Mouse (Mus musculus) intestine, embryonic 14.5 days (tissue): ENCODE results near the gene Stk32c. TPM values are rescaled to one million over a fixed set of nuclear protein-coding genes. Genes with fewer than 3 reads are reported as not detected.

ENCODE experiments used
- ATAC-seq: fragments of 200-750 bp; cut with Nextera tagmentation; replicated peaks from 2 replicates; pipeline ENCODE4 v1.8.0; 2017; ENCODE audit warnings: low read depth, moderate number of reproducible peaks, moderate TSS enrichment, moderate library complexity; ENCODE audit not compliant: low FRiP score, low TSS enrichment
- DNase-seq: peaks from one replicate; pipeline ENCODE4 v3.0.0-alpha.2; 2018; ENCODE audit warnings: low spot score
- H3K27ac ChIP-seq: fragments of 300-500 bp; sonication (generic); 2 replicates; pipeline ENCODE4 v1.5.1; 2014; ENCODE audit warnings: low read depth, mild to moderate bottlenecking, control low read depth
- H3K27me3 ChIP-seq: fragments of 300-500 bp; sonication (generic); replicated peaks from 2 replicates; pipeline ENCODE4 v1.6.1; 2014; ENCODE audit warnings: low read length, control low read depth; ENCODE audit not compliant: control insufficient read depth, insufficient read depth
- H3K36me3 ChIP-seq: fragments of 300-500 bp; sonication (generic); 2 replicates; pipeline ENCODE4 v1.6.1; 2014; ENCODE audit warnings: low read length, control low read depth; ENCODE audit not compliant: control insufficient read depth, insufficient read depth
- H3K4me1 ChIP-seq: fragments of 300-500 bp; sonication (generic); replicated peaks from 2 replicates; pipeline ENCODE4 v1.6.1; 2014; ENCODE audit warnings: low read length, control low read depth, mixed read lengths; ENCODE audit not compliant: control insufficient read depth, insufficient read depth
- H3K4me2 ChIP-seq: fragments of 300-500 bp; sonication (generic); 2 replicates; pipeline ENCODE4 v1.6.1; 2014; ENCODE audit warnings: low read length
- H3K4me3 ChIP-seq: fragments of 300-500 bp; sonication (generic); 2 replicates; pipeline ENCODE4 v1.5.1; 2014; ENCODE audit warnings: low read depth, low read length, control low read depth, mixed read lengths
- H3K9ac ChIP-seq: fragments of 300-500 bp; sonication (generic); 2 replicates; pipeline ENCODE4 v1.6.1; 2014; ENCODE audit warnings: mild to moderate bottlenecking, low read length
- H3K9me3 ChIP-seq: fragments of 300-500 bp; sonication (generic); 2 replicates; pipeline ENCODE4 v1.6.1; 2016; ENCODE audit warnings: low read length, control low read depth; ENCODE audit not compliant: control insufficient read depth
- WGBS: fragments of 180-500 bp; shearing (Covaris S2); extraction: QIAGEN DNeasy Blood & Tissue Kit; methylation state at CpG from one replicate; pipeline ENCODE4 v1.1.7; 2014; 5-methylcytosine and 5-hydroxymethylcytosine counted together
- polyA plus RNA-seq: library from polyadenylated mRNA; unstranded; fragments of >200 nt; fragmentation: Nextera tagmentation; extraction: Ambion mirVana; gene quantifications from 2 replicates; pipeline ENCODE4 v1.2.1, GENCODE M21; 2014

The Stk32c gene
- polyA plus RNA-seq, 1 experiment from 2014 or later, result 0.15 TPM

DNA sequence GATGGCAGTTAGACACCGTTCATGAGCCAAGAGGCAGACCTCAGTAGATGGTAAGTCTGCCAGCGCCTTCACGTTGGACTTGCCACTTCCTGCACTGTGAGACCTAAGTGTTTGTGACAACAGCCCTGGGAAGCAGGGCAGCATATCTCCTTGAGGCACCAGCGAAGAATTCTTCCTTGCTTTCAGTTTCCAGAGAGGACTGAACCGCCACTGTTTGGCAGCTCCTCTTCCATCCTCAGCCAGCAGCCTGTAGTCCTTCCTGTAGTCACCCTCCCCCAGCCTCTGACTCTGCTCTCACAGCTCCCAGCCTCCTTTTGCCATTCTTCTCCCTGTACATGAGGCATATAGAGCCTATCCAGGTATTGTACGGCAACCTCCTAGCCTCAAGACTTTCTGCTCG is 60.2 kb downstream of the Stk32c start:
- no peaks in the 10 kb centered on the region for H3K9me3 ChIP-seq
- no peaks in the 10 kb centered on the region for H3K36me3 ChIP-seq
- no peak for ATAC-seq
- no peak overlapping the region for H3K4me2 ChIP-seq
- H3K27me3 ChIP-seq, result no peaks in the 10 kb centered on the region
- H3K4me3 ChIP-seq, result no peak overlapping the region
- 69% methylated on average over 7 of the region's 7 CpGs for WGBS
- no peak for DNase-seq
- no peak overlapping the region for H3K27ac ChIP-seq
- H3K4me1 ChIP-seq, result peaks cover 10% of the 10 kb centered on the region
- no peak overlapping the region for H3K9ac ChIP-seq

- H3K36me3 ChIP-seq, result no peaks in the 10 kb centered on the region
- H3K9ac ChIP-seq, result no peak overlapping the region
- WGBS, result 24% methylated on average over 10 of the region's 10 CpGs
- H3K27ac ChIP-seq, result peak overlapping the region; percentile 44; the same call in 1 of the 2 replicates
- H3K4me3 ChIP-seq, result no peak overlapping the region
- H3K4me2 ChIP-seq, result no peak overlapping the region
- no peaks in the 10 kb centered on the region for H3K9me3 ChIP-seq
- H3K27me3 ChIP-seq, result no peaks in the 10 kb centered on the region
- peak; percentile 90 for ATAC-seq
- peaks cover 18% of the 10 kb centered on the region for H3K4me1 ChIP-seq
- peak; percentile 76 for DNase-seq
Measured at GRCm38 (mm10) chr7:139151116-139151515, 62.0 kb downstream of the Stk32c start.

GRCm38 (mm10) chr7:139149373-139149772 is 63.7 kb downstream of the Stk32c start:
- no peaks in the 10 kb centered on the region for H3K36me3 ChIP-seq
- WGBS, result 47% methylated on average over 7 of the region's 7 CpGs
- no peaks in the 10 kb centered on the region for H3K9me3 ChIP-seq
- no peak for ATAC-seq
- peaks cover 18% of the 10 kb centered on the region for H3K4me1 ChIP-seq
- no peak overlapping the region for H3K4me3 ChIP-seq
- H3K4me2 ChIP-seq, result no peak overlapping the region
- DNase-seq, result no peak
- H3K27me3 ChIP-seq, result no peaks in the 10 kb centered on the region
- H3K9ac ChIP-seq, result no peak overlapping the region
- no peak overlapping the region for H3K27ac ChIP-seq

DNA sequence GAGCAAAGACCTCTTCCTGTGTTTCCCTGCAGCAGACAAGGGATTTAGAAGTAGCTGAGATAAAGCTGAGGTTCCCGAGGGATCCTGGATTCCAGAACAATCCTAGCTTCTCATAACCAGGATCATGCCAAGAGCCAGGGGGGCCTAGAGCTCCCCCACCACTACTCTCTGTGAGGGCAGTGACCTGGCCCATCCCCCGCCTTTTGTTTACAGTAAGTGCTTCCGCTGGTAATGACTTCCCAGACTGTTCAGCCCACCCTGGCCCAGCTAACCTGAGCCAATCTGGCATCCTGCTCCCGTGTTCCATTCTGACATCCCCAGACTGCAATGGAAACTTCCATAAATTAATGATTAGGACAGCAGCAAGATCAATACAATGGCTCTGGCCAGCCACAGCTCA is 65.7 kb downstream of the Stk32c start:
- Histone ChIP-seq H3K9ac (no peak overlapping the region), H3K4me1 (peaks cover 18% of the 10 kb centered on the region), H3K27ac (no peak overlapping the region; the same call in 1 of the 2 replicates), H3K36me3 (no peaks in the 10 kb centered on the region), H3K27me3 (no peaks in the 10 kb centered on the region), H3K4me2 (no peak overlapping the region), H3K4me3 (no peak overlapping the region), H3K9me3 (no peaks in the 10 kb centered on the region)
- WGBS, result 17% methylated on average over 4 of the region's 4 CpGs
- ATAC-seq, result no peak
- DNase-seq, result no peak

DNA sequence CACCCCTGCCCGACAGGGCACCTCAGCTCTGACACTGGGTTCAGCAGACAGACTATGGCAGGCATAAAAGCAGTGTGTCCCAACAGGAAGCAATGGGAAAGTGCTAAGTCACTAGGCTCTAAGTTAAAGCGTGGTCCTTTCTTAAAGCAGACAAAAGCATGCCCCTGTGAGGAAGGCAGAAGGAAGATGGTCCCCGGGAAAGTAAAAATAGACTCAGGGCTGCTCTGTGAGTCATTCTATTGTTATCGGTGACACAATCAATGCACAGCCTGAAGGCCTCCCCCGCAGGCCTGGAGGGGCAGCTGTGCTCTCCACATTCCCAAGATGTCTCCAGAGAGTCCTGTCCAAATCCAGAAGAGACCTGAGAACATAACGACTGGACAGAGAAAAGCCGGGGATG is 67.2 kb downstream of the Stk32c start:
- Histone ChIP-seq H3K9me3 (no peaks in the 10 kb centered on the region), H3K4me1 (peaks cover 13% of the 10 kb centered on the region), H3K4me3 (no peak overlapping the region), H3K27me3 (no peaks in the 10 kb centered on the region), H3K9ac (no peak overlapping the region), H3K27ac (no peak overlapping the region), H3K36me3 (no peaks in the 10 kb centered on the region), H3K4me2 (no peak overlapping the region)
- 54% methylated on average over 7 of the region's 7 CpGs for WGBS
- no peak for DNase-seq
- no peak for ATAC-seq

GRCm38 (mm10) chr7:139143785-139144184 is 69.3 kb downstream of the Stk32c start:
- H3K36me3 ChIP-seq, result no peaks in the 10 kb centered on the region

DNA sequence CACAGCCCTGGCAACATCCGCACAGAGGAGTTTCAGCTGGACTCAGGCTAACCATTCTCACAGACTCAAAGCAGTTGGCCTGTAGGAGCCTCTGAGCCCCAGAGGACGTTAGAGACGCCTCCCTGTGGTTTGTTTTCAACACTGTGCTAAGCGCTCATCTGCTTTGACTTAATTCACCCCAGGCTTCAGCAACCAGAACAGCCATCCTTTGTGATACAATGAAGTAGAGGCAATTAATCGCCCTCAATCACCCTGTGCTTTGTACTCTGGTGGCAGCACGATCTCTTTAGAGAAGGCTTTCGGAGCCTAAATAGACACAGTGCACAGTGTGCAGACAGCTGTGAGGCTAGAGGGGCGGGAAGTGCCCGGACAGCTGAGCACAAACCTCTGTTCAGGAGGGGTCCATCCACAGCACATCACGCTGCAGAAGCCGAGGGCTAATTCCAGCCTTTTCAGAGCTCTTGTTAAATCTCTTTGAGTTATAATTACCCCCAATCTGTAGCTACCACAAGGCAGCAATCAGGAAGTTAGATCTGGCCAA is 73.1 kb downstream of the Stk32c start:
- ATAC-seq (0 out of 2 replicates have a peak, but pooled peaks have one; percentile 15), DNase-seq (peak; percentile 57)
- Histone ChIP-seq H3K4me2 (no peak overlapping the region), H3K9ac (no peak overlapping the region), H3K4me1 (no peaks in the 10 kb centered on the region; the same call in 1 of the 2 replicates), H3K36me3 (no peaks in the 10 kb centered on the region), H3K27me3 (no peaks in the 10 kb centered on the region), H3K4me3 (no peak overlapping the region), H3K9me3 (no peaks in the 10 kb centered on the region), H3K27ac (no peak overlapping the region)
- WGBS, result 26% methylated on average over 11 of the region's 11 CpGs

More at GRCm38 (mm10) chr7:139143785-139144184, 69.3 kb downstream of the Stk32c start:
- WGBS, result 80% methylated on average over 1 of the region's 1 CpGs
- DNase-seq (no peak), ATAC-seq (no peak)
- Histone ChIP-seq H3K27ac (no peak overlapping the region), H3K27me3 (no peaks in the 10 kb centered on the region), H3K9ac (no peak overlapping the region), H3K4me2 (no peak overlapping the region), H3K4me3 (no peak overlapping the region), H3K9me3 (no peaks in the 10 kb centered on the region), H3K4me1 (peaks cover 8% of the 10 kb centered on the region)

- WGBS, result 66% methylated on average over 5 of the region's 5 CpGs
Measured at GRCm38 (mm10) chr7:139136906-139137491, 76.1 kb downstream of the Stk32c start.

DNA sequence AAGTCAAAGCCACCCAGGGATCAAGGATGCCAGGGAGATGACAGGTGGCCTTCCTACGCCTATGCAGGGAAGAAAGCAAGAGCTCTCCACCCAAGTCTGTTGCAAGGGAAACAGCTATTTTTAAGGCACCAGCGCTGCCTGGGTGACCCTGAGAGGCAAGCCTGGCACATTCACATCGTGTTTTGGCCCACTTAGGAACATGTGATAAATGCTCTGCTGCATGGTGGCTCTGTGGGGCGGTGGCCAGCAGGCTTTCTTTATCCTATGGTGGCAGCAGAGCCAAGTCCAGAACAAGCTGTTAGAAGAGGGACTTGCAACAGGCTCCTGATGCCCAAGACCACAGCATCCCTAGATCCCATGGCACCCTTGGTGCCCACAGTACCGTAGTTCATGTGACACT is 77.9 kb downstream of the Stk32c start:
- Histone ChIP-seq H3K36me3 (no peaks in the 10 kb centered on the region), H3K9me3 (no peaks in the 10 kb centered on the region), H3K4me1 (peaks cover 2% of the 10 kb centered on the region; the same call in 1 of the 2 replicates), H3K9ac (no peak overlapping the region), H3K27me3 (no peaks in the 10 kb centered on the region), H3K4me2 (no peak overlapping the region), H3K4me3 (no peak overlapping the region), H3K27ac (no peak overlapping the region)
- ATAC-seq, result no peak
- no peak for DNase-seq
- 85% methylated on average over 5 of the region's 5 CpGs for WGBS

More at GRCm38 (mm10) chr7:139136906-139137491, 76.1 kb downstream of the Stk32c start:
- Histone ChIP-seq H3K9ac (no peak overlapping the region), H3K4me1 (no peaks in the 10 kb centered on the region; the same call in 1 of the 2 replicates), H3K4me2 (no peak overlapping the region), H3K27me3 (no peaks in the 10 kb centered on the region), H3K36me3 (no peaks in the 10 kb centered on the region), H3K4me3 (no peak overlapping the region), H3K9me3 (no peaks in the 10 kb centered on the region), H3K27ac (no peak overlapping the region)
- DNase-seq (no peak), ATAC-seq (no peak)
